Mouse (Mus musculus) heart, adult 2 months (tissue): ENCODE measurements around the gene Eps8.

Source experiments
- CTCF ChIP-seq: fragments of 200-600 bp; IDR thresholded peaks from 2 replicates; pipeline ENCODE4 v1.8.1; 2022; ENCODE audit warnings: antibody characterized with exemption, mild to moderate bottlenecking, moderate library complexity
- EP300 ChIP-seq: fragments of 200-500 bp; IDR thresholded peaks from 2 replicates; pipeline ENCODE4 v1.6.1; 2011; ENCODE audit warnings: low read depth, low read length, control low read depth; ENCODE audit not compliant: insufficient read depth
- POLR2A ChIP-seq: fragments of 200-500 bp; IDR thresholded peaks from 2 replicates; pipeline ENCODE4 v1.6.1; 2011; ENCODE audit warnings: mild to moderate bottlenecking, low read depth, low read length, control low read depth; ENCODE audit not compliant: insufficient read depth

DNA sequence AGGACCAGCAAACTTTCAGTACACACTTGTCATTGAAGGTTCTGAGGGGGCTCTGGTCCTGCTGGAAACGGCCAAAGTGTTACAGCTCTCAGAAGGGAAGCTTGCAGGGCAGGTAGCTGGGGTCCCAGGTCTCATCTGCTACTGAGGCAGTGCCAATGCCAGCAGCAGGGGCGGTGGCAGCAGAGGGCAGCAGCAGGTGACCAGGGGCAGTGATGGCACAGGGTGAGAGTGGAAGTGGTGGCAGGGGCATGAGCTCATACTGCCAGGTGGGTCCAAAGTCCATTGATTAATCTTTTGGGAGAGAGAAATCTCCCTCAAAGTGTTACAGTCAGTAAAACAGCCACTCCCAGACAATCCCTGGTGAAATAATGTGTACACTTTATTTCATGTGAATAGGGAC, 188.4 kb downstream of the Eps8 start:
- no peak for TF ChIP-seq POLR2A
- TF ChIP-seq CTCF: no peak
- TF ChIP-seq EP300: no peak
